Mouse (Mus musculus): ENCODE results near the gene Zmym1.

DNA sequence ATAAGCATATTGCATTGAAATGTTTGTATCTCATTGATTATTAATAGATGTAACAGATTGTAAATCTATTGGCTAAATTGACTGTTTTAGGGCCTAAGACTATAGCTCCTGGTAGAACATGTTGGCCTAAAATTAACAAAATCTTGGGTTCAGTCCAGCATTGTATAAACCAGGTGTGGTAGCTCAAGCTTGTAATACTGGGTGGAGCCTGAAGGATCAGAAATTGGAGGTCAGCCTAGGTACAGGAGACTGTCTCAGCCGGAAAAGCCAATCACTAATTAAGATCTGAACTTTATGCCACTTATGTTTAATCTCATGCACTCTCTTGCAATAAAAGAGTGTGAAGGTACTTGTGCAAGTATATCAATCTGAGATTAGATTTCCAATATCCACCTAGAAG, 24.8 kb upstream of the Zmym1 start:
- TF ChIP-seq GATA1 (IDR thresholded peaks at IDR 0.05; ENCODE audit: borderline replicate concordance, low read length) (no peak), FLI1 (IDR thresholded peaks at IDR 0.05; ENCODE audit: low read length) (no peak)
